In the genomic region with DNA sequence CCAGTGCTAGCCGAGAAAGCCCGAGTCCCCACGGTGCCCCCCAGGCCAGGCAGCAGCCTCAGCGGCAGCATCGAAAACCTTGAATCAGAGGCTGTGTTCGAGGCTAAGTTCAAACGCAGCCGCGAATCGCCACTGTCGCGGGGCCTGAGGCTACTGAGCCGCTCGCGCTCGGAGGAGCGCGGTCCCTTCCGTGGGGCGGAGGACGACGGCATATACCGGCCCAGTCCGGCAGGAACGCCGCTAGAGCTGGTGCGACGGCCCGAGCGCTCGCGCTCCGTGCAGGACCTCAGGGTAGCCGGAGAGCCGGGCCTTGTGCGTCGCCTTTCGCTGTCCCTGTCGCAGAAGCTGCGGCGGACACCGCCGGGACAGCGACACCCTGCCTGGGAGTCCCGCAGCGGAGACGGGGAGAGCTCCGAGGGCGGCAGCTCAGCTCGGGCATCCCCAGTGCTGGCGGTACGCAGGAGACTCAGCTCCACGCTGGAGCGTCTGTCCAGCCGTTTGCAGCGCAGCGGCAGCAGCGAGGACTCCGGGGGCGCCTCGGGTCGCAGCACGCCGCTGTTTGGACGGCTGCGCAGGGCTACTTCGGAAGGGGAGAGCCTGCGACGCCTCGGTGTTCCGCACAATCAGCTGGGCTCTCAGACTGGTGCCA, we compare ENCODE assay signal across 9 mouse cellular contexts. TPM values are rescaled to one million over a fixed set of nuclear protein-coding genes. Genes with fewer than 3 reads are reported as not detected.
DNase-seq lines count a peak whose midpoint lies in the region; ATAC-seq lines count a peak whose summit lies in the region.
"Had no signal": no experiment of that assay in that cellular context is flagged by ENCODE, and none has a peak within 500 bp of the region (broad histone marks: within the 10 kb centered on the region; RNA-seq: fewer than 3 reads in every experiment).

No protein-coding gene starts in this region.

- no peak for DNase-seq in heart, adult 11 months
- peak; percentile 71 for DNase-seq in embryo, embryonic 10 days (ENCODE audit: low spot score)
- DNase-seq in lung, postnatal 10 days: peak; percentile 43
- no peak for DNase-seq in natural killer cell, adult 2 months (ENCODE audit: low spot score in 2 of 2)
- DNase-seq in right cerebral cortex, adult 18-20 months: no peak
- no peak for DNase-seq in urinary bladder, postnatal 36 days (ENCODE audit: low spot score in 2 of 2)

- no peaks in the 10 kb centered on the region for H3K9me3 ChIP-seq in heart, embryonic 15.5 days (replicated peaks)
- no peaks in the 10 kb centered on the region for H3K9me3 ChIP-seq in hindbrain, embryonic 15.5 days

- peak overlapping the region; percentile 35 for H3K4me3 ChIP-seq in heart, embryonic 15.5 days
- H3K4me3 ChIP-seq in hindbrain, embryonic 15.5 days: peak overlapping the region; percentile 23
- H3K4me3 ChIP-seq: heart, adult 2 months had no signal

- no peak overlapping the region for H3K27ac ChIP-seq in heart, embryonic 15.5 days
- no peak overlapping the region for H3K27ac ChIP-seq in hindbrain, embryonic 15.5 days (replicated peaks)
- H3K27ac ChIP-seq: heart, adult 2 months had no signal

- WGBS in heart, embryonic 15.5 days: 12% methylated on average over 71 of the region's 71 CpGs
- WGBS in hindbrain, embryonic 15.5 days: 3% methylated on average over 69 of the region's 71 CpGs

- peaks cover 46% of the 10 kb centered on the region for H3K27me3 ChIP-seq in heart, embryonic 15.5 days
- peaks cover 36% of the 10 kb centered on the region for H3K27me3 ChIP-seq in hindbrain, embryonic 15.5 days

- H3K4me2 ChIP-seq in heart, embryonic 15.5 days: peak overlapping the region; percentile 58
- peak overlapping the region; percentile 54 for H3K4me2 ChIP-seq in hindbrain, embryonic 15.5 days

- peak overlapping the region; percentile 43; the same call in 1 of the 2 replicates for H3K9ac ChIP-seq in heart, embryonic 15.5 days
- H3K9ac ChIP-seq in hindbrain, embryonic 15.5 days: peak overlapping the region; percentile 21; the same call in 1 of the 2 replicates

- ATAC-seq in heart, embryonic 15.5 days (replicated peaks; ENCODE audit: insufficient number of reproducible peaks, insufficient read depth, low FRiP score, low read depth): 0 out of 2 replicates have a peak, but pooled peaks have one; percentile 31
- ATAC-seq in hindbrain, embryonic 15.5 days (ENCODE audit: low FRiP score, low read depth): peak; percentile 50; the same call in 1 of the 2 replicates

- H3K36me3 ChIP-seq in heart, embryonic 15.5 days: peaks cover 47% of the 10 kb centered on the region
- no peaks in the 10 kb centered on the region for H3K36me3 ChIP-seq in hindbrain, embryonic 15.5 days

- H3K4me1 ChIP-seq in heart, embryonic 15.5 days (replicated peaks): peaks cover 24% of the 10 kb centered on the region
- peaks cover 23% of the 10 kb centered on the region for H3K4me1 ChIP-seq in hindbrain, embryonic 15.5 days (replicated peaks)

RNA-seq across cellular contexts. Expression of a gene that starts 12.8 kb away (rescaled TPM):
- polyA plus RNA-seq in heart, embryonic 15.5 days (2015; fragmentation: Nextera tagmentation; extraction: Ambion mirVana): 63.9 and 81.8 TPM in 2 replicates
- polyA plus RNA-seq in hindbrain, embryonic 15.5 days (2015; fragmentation: Nextera tagmentation; extraction: Ambion mirVana): 73.8 and 79.0 TPM in 2 replicates

RNA-seq across cellular contexts. Expression of a gene that starts 27.3 kb away (rescaled TPM):
- 0.40 and 0.81 TPM in 2 replicates for polyA plus RNA-seq in heart, embryonic 15.5 days (2015; fragmentation: Nextera tagmentation; extraction: Ambion mirVana)
- polyA plus RNA-seq in hindbrain, embryonic 15.5 days (2015; fragmentation: Nextera tagmentation; extraction: Ambion mirVana): 21.2 and 22.8 TPM in 2 replicates
- polyA plus RNA-seq: heart, adult 2 months had no signal

RNA-seq across cellular contexts. Expression of a gene that starts 47.9 kb away (rescaled TPM):
- polyA plus RNA-seq in heart, embryonic 15.5 days (2015; fragmentation: Nextera tagmentation; extraction: Ambion mirVana): 44.5 and 54.4 TPM in 2 replicates
- polyA plus RNA-seq in hindbrain, embryonic 15.5 days (2015; fragmentation: Nextera tagmentation; extraction: Ambion mirVana): 22.4 and 25.0 TPM in 2 replicates

RNA-seq across cellular contexts. Expression of a gene that starts 56.2 kb away (rescaled TPM):
- 23.9 and 36.6 TPM in 2 replicates for polyA plus RNA-seq in heart, embryonic 15.5 days (2015; fragmentation: Nextera tagmentation; extraction: Ambion mirVana)
- polyA plus RNA-seq in hindbrain, embryonic 15.5 days (2015; fragmentation: Nextera tagmentation; extraction: Ambion mirVana): 46.1 and 53.4 TPM in 2 replicates

RNA-seq across cellular contexts. Expression of a gene that starts 56.4 kb away (rescaled TPM):
- polyA plus RNA-seq in heart, embryonic 15.5 days (2015; fragmentation: Nextera tagmentation; extraction: Ambion mirVana): 0.39 and 0.80 TPM in 2 replicates
- polyA plus RNA-seq in hindbrain, embryonic 15.5 days (2015; fragmentation: Nextera tagmentation; extraction: Ambion mirVana): 45.2 and 49.9 TPM in 2 replicates

Comparison
In these comparisons a context has a peak if more than half of its experiments do, and no peak if none do; other contexts are left out.
1. DNase-seq: peak in embryo, embryonic 10 days (single experiment) and lung, postnatal 10 days (single experiment); none in heart, adult 11 months (single experiment), natural killer cell, adult 2 months (0 of 2), right cerebral cortex, adult 18-20 months (single experiment) and urinary bladder, postnatal 36 days (0 of 2).
2. RNA of a gene that starts 27.3 kb away (polyA plus RNA-seq): 21.2 to 22.8 TPM in hindbrain, embryonic 15.5 days; 0.40 to 0.81 TPM in heart, embryonic 15.5 days; every median in the first group is over 10 times any median in the second.